Mouse (Mus musculus) ES-E14 (cell line): ENCODE measurements around the gene Rfc2. TPM values are rescaled to one million over a fixed set of nuclear protein-coding genes. Genes with fewer than 3 reads are reported as not detected.

Source experiments
- DNase-seq: peaks from one replicate; pipeline ENCODE4 v3.0.0-alpha.2; 2013; ENCODE audit warnings: low read depth, low spot score
- H3K27ac ChIP-seq: 2 replicates; pipeline ENCODE4 v1.5.1; 2012; ENCODE audit warnings: low read depth, mild to moderate bottlenecking, low read length, moderate library complexity, mixed read lengths; ENCODE audit not compliant: poor library complexity, insufficient read depth, severe bottlenecking
- H3K36me3 ChIP-seq: 2 replicates; pipeline ENCODE4 v1.6.1; 2012; ENCODE audit warnings: mild to moderate bottlenecking, low read length, moderate library complexity, mixed read lengths; ENCODE audit not compliant: control insufficient read depth, poor library complexity, insufficient read depth, severe bottlenecking
- H3K4me1 ChIP-seq, 2 experiments: fragments of 150-350 bp in 1 of 2; sonication (generic) in 1 of 2; 2 replicates each; pipeline ENCODE4 v1.6.1; 2012; ENCODE audit warnings: low read length in 2 of 2, mild to moderate bottlenecking in 1 of 2, mixed read lengths in 1 of 2; ENCODE audit not compliant: control insufficient read depth in 2 of 2, insufficient read depth in 2 of 2, poor library complexity in 1 of 2
- H3K4me3 ChIP-seq, 2 experiments: fragments of 150-350 bp in 1 of 2; sonication (generic) in 1 of 2; 2 replicates each; pipeline ENCODE4 v1.5.1; 2012; ENCODE audit warnings: low read length in 2 of 2, low read depth in 1 of 2, mild to moderate bottlenecking in 1 of 2, mixed read lengths in 1 of 2; ENCODE audit not compliant: insufficient read depth in 1 of 2, poor library complexity in 1 of 2, severe bottlenecking in 1 of 2
- H3K9ac ChIP-seq: 2 replicates; pipeline ENCODE4 v1.6.1; 2012; ENCODE audit warnings: low read depth, mild to moderate bottlenecking, low read length, mixed read lengths; ENCODE audit not compliant: poor library complexity, insufficient read depth, severe bottlenecking
- H3K9me3 ChIP-seq: fragments of 150-350 bp; sonication (generic); 2 replicates; pipeline ENCODE4 v1.6.1; 2012; ENCODE audit warnings: low read depth, mild to moderate bottlenecking, low read length; ENCODE audit not compliant: control insufficient read depth, insufficient read depth
- CHD2 ChIP-seq: IDR thresholded peaks from 2 replicates; pipeline ENCODE4 v1.6.1; 2014; ENCODE audit warnings: mild to moderate bottlenecking, low read depth, low read length, inconsistent platforms
- HCFC1 ChIP-seq: IDR thresholded peaks from 2 replicates; pipeline ENCODE4 v1.6.1; 2012; ENCODE audit warnings: low read length, inconsistent platforms, borderline replicate concordance; ENCODE audit not compliant: insufficient read depth
- MAFK ChIP-seq: IDR thresholded peaks from 2 replicates; pipeline ENCODE4 v1.6.1; 2014; ENCODE audit warnings: mild to moderate bottlenecking, low read depth, low read length, inconsistent platforms; ENCODE audit not compliant: insufficient read depth
- ZC3H11A ChIP-seq: IDR thresholded peaks from 2 replicates; pipeline ENCODE4 v1.6.1; 2012; ENCODE audit warnings: low read depth, mild to moderate bottlenecking, inconsistent platforms, low read length, borderline replicate concordance
- ZNF384 ChIP-seq: IDR thresholded peaks from 2 replicates; pipeline ENCODE4 v1.6.1; 2012; ENCODE audit warnings: low read depth, low read length, inconsistent platforms
- in situ Hi-C, 2 experiments: fragments of 600-800 bp; cut with MboI; formaldehyde crosslinking; loops; one replicate each; pipeline ENCODE4 v1.15.1; 2025; ENCODE audit warnings: low sequenced_read_pairs in 2 of 2, inconsistent platforms in 1 of 2; ENCODE audit not compliant: unreplicated experiment in 2 of 2
- total RNA-seq: library from RNA; depleted of rRNA; stranded (reverse); fragments of 300-350 nt; gene quantifications from 2 replicates; pipeline ENCODE4 v1.2.3, GENCODE M21; 2012

Rfc2 gene
- total RNA-seq, 1 experiment, result 168 TPM

DNA sequence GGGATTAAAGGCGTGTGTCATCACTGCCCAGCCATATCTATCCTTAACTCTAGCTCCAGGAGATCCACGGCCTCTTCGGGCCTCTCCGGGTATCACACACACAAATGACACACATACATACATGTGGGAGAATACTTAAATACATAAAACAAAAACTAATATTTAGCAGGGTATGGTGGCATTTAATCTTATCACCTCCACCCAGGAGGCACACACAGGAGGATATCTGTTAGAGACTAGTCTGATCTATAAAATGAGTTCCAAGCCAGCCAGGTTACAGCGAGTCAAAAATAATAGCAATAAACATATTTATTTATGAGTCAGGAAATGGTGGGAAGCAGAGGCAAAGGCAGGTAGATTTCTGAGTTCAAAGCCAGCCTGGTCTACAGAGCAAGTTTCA is 5.3 kb upstream of the Rfc2 start:
- no peak for DNase-seq
- no peak overlapping the region for H3K4me3 ChIP-seq
- no peak overlapping the region for H3K9ac ChIP-seq
- in situ Hi-C loops, result no loop called here
- H3K4me1 ChIP-seq, result peaks cover 0 to 7% of the 10 kb centered on the region in 2 experiments; a peak in 2 of 4 replicates
- no peaks in the 10 kb centered on the region for H3K36me3 ChIP-seq
- no peak overlapping the region for H3K27ac ChIP-seq
- H3K9me3 ChIP-seq, result no peaks in the 10 kb centered on the region
- TF ChIP-seq MAFK, result no peak
- TF ChIP-seq HCFC1, result no peak
- no peak for TF ChIP-seq ZC3H11A
- TF ChIP-seq CHD2, result no peak
- TF ChIP-seq ZNF384, result no peak

DNA sequence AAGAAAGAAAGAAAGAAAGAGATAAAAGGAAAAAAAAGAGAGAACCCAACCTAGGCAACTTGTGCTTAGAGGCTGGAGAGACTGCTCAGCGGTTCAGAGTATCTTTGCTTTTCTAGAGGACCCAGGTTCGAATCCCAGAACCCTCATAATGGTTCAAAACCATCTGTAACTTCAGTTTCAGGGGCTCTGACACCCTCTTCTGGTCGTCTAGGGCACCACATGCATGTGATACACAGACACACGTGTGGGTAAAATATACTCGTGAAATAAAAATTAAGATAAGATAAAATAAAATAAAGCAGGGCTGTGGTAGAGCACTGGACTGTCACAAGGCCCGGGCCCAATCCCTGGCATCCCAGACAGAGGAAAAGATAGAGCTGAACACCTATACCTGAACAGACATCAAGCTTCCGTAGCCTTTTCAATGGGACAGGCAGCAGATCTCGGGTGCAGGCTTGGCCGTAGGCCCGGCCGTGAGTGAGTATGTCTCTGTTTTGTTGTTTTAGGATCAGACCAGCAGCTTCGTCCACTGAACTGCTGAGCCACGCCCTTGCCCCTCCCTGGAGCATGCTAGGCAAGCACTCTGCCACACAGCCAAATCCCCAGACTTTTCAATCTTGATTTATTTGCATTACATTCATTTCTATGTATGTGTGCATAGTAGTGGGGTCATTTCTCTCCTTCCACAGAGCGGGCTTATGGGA is 4.5 kb upstream of the Rfc2 start:
- Histone ChIP-seq H3K36me3 (no peaks in the 10 kb centered on the region), H3K4me3 (no peak overlapping the region), H3K9me3 (no peaks in the 10 kb centered on the region), H3K27ac (no peak overlapping the region), H3K4me1 (peaks cover 0 to 7% of the 10 kb centered on the region in 2 experiments; a peak in 2 of 4 replicates), H3K9ac (no peak overlapping the region)
- DNase-seq, result no peak
- in situ Hi-C loops, result no loop called here
- TF ChIP-seq ZC3H11A (0 out of 2 replicates have a peak, but pooled peaks have one; percentile 22), MAFK (no peak)

DNA sequence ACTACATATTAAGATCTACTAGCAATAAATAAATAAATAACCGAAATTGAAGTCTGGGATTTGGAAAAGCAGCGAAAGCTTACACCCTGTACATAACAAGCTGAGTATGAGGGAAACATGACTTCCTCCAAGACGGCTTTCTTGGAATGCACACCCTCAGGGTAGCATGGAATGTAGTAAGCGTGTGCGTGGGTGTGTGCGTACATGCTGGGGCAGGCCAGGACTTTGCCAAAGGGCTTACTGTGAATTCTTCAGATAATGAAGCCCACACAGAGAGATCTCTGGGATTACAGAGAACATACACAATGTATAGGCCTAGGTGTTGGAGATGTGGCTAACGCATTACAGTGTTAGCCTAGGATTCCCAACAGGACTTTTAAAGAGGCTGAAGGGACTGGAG is 3.6 kb upstream of the Rfc2 start:
- Histone ChIP-seq H3K36me3 (no peaks in the 10 kb centered on the region), H3K9ac (no peak overlapping the region), H3K27ac (no peak overlapping the region), H3K9me3 (no peaks in the 10 kb centered on the region), H3K4me1 (peaks cover 0 to 4% of the 10 kb centered on the region in 2 experiments; a peak in 2 of 4 replicates), H3K4me3 (no peak overlapping the region)
- DNase-seq, result no peak
- TF ChIP-seq ZNF384, result no peak
- TF ChIP-seq HCFC1, result no peak
- TF ChIP-seq CHD2, result no peak
- TF ChIP-seq ZC3H11A, result no peak
- no peak for TF ChIP-seq MAFK
- in situ Hi-C loops, result no loop called here

DNA sequence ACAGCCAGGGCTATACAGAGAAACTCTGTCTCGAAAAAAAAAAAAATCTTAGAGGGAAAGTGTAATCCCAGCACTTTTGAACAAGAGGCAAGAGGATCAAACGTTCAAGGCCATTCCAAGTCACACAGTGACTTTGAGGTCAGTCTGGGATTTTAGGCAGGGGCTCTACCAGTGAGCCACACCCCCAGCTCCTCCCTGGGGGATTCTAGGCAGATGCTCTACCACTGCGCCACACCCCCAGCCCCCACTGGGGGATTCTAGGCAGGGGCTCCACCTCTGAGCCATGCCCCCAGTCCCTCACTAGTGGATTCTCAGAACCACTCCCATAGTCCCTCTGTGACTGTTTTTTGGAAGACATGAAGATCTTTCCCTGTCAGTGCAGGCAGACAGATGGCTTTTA is 2.0 kb upstream of the Rfc2 start:
- in situ Hi-C loops, result no loop called here
- H3K36me3 ChIP-seq, result no peaks in the 10 kb centered on the region
- no peaks in the 10 kb centered on the region for H3K9me3 ChIP-seq
- no peak overlapping the region for H3K27ac ChIP-seq
- DNase-seq, result no peak
- H3K4me3 ChIP-seq, result no peak overlapping the region
- TF ChIP-seq CHD2 (no peak), ZC3H11A (no peak), MAFK (no peak), HCFC1 (no peak), ZNF384 (0 out of 2 replicates have a peak, but pooled peaks have one; percentile 17)
- no peak overlapping the region for H3K9ac ChIP-seq
- H3K4me1 ChIP-seq, result peaks cover 0 to 2% of the 10 kb centered on the region in 2 experiments; a peak in 1 of 4 replicates
